Mouse (Mus musculus): ENCODE data around the gene Znrf4. TPM values are rescaled to one million over a fixed set of nuclear protein-coding genes. Genes with fewer than 3 reads are reported as not detected.

Gene Znrf4
- polyA plus RNA-seq, 1 experiment = not detected

- Histone ChIP-seq H3K4me3 (ENCODE audit: insufficient read depth, poor library complexity, severe bottlenecking) (peak overlapping the region; percentile 65), H3K36me3 (ENCODE audit: control insufficient read depth, insufficient read depth) (no peaks in the 10 kb centered on the region), H3ac (ENCODE audit: control insufficient read depth, insufficient read length, low read depth) (peak overlapping the region; percentile 90), H3K79me3 (ENCODE audit: low read depth) (peaks cover 27% of the 10 kb centered on the region), H3K79me2 (ENCODE audit: control insufficient read depth, insufficient read depth) (peaks cover 52% of the 10 kb centered on the region), H3K27me3 (ENCODE audit: control insufficient read depth, insufficient read depth, insufficient read length) (no peaks in the 10 kb centered on the region)
- TF ChIP-seq CEBPB (IDR thresholded peaks at IDR 0.05; ENCODE audit: low read depth) = no peak
- TF ChIP-seq MAX (IDR thresholded peaks at IDR 0.05) = no peak
- TF ChIP-seq MYOD1 (IDR thresholded peaks at IDR 0.05; ENCODE audit: control insufficient read depth, insufficient read length, low read depth) = no peak
- no peak for TF ChIP-seq CTCF (IDR thresholded peaks at IDR 0.05; ENCODE audit: control insufficient read depth, insufficient read depth, insufficient read length)
- TF ChIP-seq FOSL1 (IDR thresholded peaks at IDR 0.05; ENCODE audit: insufficient read depth, low read length, poor library complexity, severe bottlenecking) = no peak
- TF ChIP-seq MYOG (IDR thresholded peaks at IDR 0.05; ENCODE audit: control insufficient read depth, extremely low read depth, insufficient read length) = no peak
- TF ChIP-seq USF1 (IDR thresholded peaks at IDR 0.05; ENCODE audit: low read depth) = no peak
These were observed 36.4 kb downstream of the Znrf4 start for GRCm38 (mm10) chr17:56475584-56476401.

GRCm38 (mm10) chr17:56474831-56475581, 37.2 kb downstream of the Znrf4 start:
- Histone ChIP-seq H3ac (ENCODE audit: control insufficient read depth, insufficient read length, low read depth) (peak overlapping the region; percentile 90), H3K36me3 (ENCODE audit: control insufficient read depth, insufficient read depth) (no peaks in the 10 kb centered on the region), H3K79me3 (ENCODE audit: low read depth) (peaks cover 31% of the 10 kb centered on the region), H3K79me2 (ENCODE audit: control insufficient read depth, insufficient read depth) (peaks cover 60% of the 10 kb centered on the region), H3K4me3 (ENCODE audit: insufficient read depth, poor library complexity, severe bottlenecking) (peak overlapping the region; percentile 65), H3K27me3 (ENCODE audit: control insufficient read depth, insufficient read depth, insufficient read length) (no peaks in the 10 kb centered on the region)
- TF ChIP-seq MYOG (IDR thresholded peaks at IDR 0.05; ENCODE audit: control insufficient read depth, extremely low read depth, insufficient read length) = no peak
- no peak for TF ChIP-seq MAX (IDR thresholded peaks at IDR 0.05)
- TF ChIP-seq USF1 (IDR thresholded peaks at IDR 0.05; ENCODE audit: low read depth) = no peak
- TF ChIP-seq CTCF (IDR thresholded peaks at IDR 0.05; ENCODE audit: control insufficient read depth, insufficient read depth, insufficient read length) = no peak

- H3K79me2 ChIP-seq (ENCODE audit: control insufficient read depth, insufficient read depth) = peaks cover 66% of the 10 kb centered on the region
- H3ac ChIP-seq (ENCODE audit: control insufficient read depth, insufficient read length, low read depth) = peak overlapping the region; percentile 50
- no peak for TF ChIP-seq FOSL1 (IDR thresholded peaks at IDR 0.05; ENCODE audit: insufficient read depth, low read length, poor library complexity, severe bottlenecking)
- TF ChIP-seq MYOG (IDR thresholded peaks at IDR 0.05; ENCODE audit: control insufficient read depth, extremely low read depth, insufficient read length) = no peak
- no peak for TF ChIP-seq MAX (IDR thresholded peaks at IDR 0.05)
- TF ChIP-seq CTCF (IDR thresholded peaks at IDR 0.05; ENCODE audit: control insufficient read depth, insufficient read depth, insufficient read length) = no peak
- TF ChIP-seq CEBPB (IDR thresholded peaks at IDR 0.05; ENCODE audit: low read depth) = no peak
- no peak for TF ChIP-seq USF1 (IDR thresholded peaks at IDR 0.05; ENCODE audit: low read depth)
- TF ChIP-seq MYOD1 (IDR thresholded peaks at IDR 0.05; ENCODE audit: control insufficient read depth, insufficient read length, low read depth) = no peak
- H3K79me3 ChIP-seq (ENCODE audit: low read depth) = peaks cover 35% of the 10 kb centered on the region
- no peaks in the 10 kb centered on the region for H3K27me3 ChIP-seq (ENCODE audit: control insufficient read depth, insufficient read depth, insufficient read length)
- no peaks in the 10 kb centered on the region for H3K36me3 ChIP-seq (ENCODE audit: control insufficient read depth, insufficient read depth)
- H3K4me3 ChIP-seq (ENCODE audit: insufficient read depth, poor library complexity, severe bottlenecking) = peak overlapping the region; percentile 65
These were observed 37.9 kb downstream of the Znrf4 start for GRCm38 (mm10) chr17:56474311-56474830.

GRCm38 (mm10) chr17:56473611-56473905, 38.7 kb downstream of the Znrf4 start:
- Histone ChIP-seq H3K79me2 (ENCODE audit: control insufficient read depth, insufficient read depth) (peaks cover 74% of the 10 kb centered on the region), H3K27me3 (ENCODE audit: control insufficient read depth, insufficient read depth, insufficient read length) (no peaks in the 10 kb centered on the region), H3K36me3 (ENCODE audit: control insufficient read depth, insufficient read depth) (peaks cover 2% of the 10 kb centered on the region), H3ac (ENCODE audit: control insufficient read depth, insufficient read length, low read depth) (no peak overlapping the region), H3K79me3 (ENCODE audit: low read depth) (peaks cover 41% of the 10 kb centered on the region), H3K4me3 (ENCODE audit: insufficient read depth, poor library complexity, severe bottlenecking) (no peak overlapping the region)
- TF ChIP-seq CEBPB (IDR thresholded peaks at IDR 0.05; ENCODE audit: low read depth) = no peak
- no peak for TF ChIP-seq MAX (IDR thresholded peaks at IDR 0.05)
- no peak for TF ChIP-seq CTCF (IDR thresholded peaks at IDR 0.05; ENCODE audit: control insufficient read depth, insufficient read depth, insufficient read length)
- TF ChIP-seq MYOG (IDR thresholded peaks at IDR 0.05; ENCODE audit: control insufficient read depth, extremely low read depth, insufficient read length) = no peak
- no peak for TF ChIP-seq FOSL1 (IDR thresholded peaks at IDR 0.05; ENCODE audit: insufficient read depth, low read length, poor library complexity, severe bottlenecking)
- TF ChIP-seq MYOD1 (IDR thresholded peaks at IDR 0.05; ENCODE audit: control insufficient read depth, insufficient read length, low read depth) = no peak
- TF ChIP-seq USF1 (IDR thresholded peaks at IDR 0.05; ENCODE audit: low read depth) = no peak

GRCm38 (mm10) chr17:56472733-56473610, 39.3 kb downstream of the Znrf4 start:
- TF ChIP-seq MYOG (IDR thresholded peaks at IDR 0.05; ENCODE audit: control insufficient read depth, extremely low read depth, insufficient read length) (no peak), MAX (IDR thresholded peaks at IDR 0.05) (no peak), CEBPB (IDR thresholded peaks at IDR 0.05; ENCODE audit: low read depth) (no peak), MYOD1 (IDR thresholded peaks at IDR 0.05; ENCODE audit: control insufficient read depth, insufficient read length, low read depth) (no peak)
- peaks cover 80% of the 10 kb centered on the region for H3K79me2 ChIP-seq (ENCODE audit: control insufficient read depth, insufficient read depth)
- H3K36me3 ChIP-seq (ENCODE audit: control insufficient read depth, insufficient read depth) = peaks cover 2% of the 10 kb centered on the region
- H3K79me3 ChIP-seq (ENCODE audit: low read depth) = peaks cover 42% of the 10 kb centered on the region
- H3K4me3 ChIP-seq (ENCODE audit: insufficient read depth, poor library complexity, severe bottlenecking) = peak overlapping the region; percentile 11
- H3K27me3 ChIP-seq (ENCODE audit: control insufficient read depth, insufficient read depth, insufficient read length) = no peaks in the 10 kb centered on the region
- H3ac ChIP-seq (ENCODE audit: control insufficient read depth, insufficient read length, low read depth) = no peak overlapping the region

Measured in C2C12 (cell line).